Mouse (Mus musculus) G1E (cell line): Measurements from ENCODE around the gene Tomm40. TPM values are rescaled to one million over a fixed set of nuclear protein-coding genes. Genes with fewer than 3 reads are reported as not detected.

Experiments used
- ATAC-seq: 2 replicates; pipeline ENCODE4 v1.8.0; 2016; ENCODE audit warnings: mild to moderate bottlenecking; ENCODE audit not compliant: insufficient number of reproducible peaks, poor library complexity, low FRiP score, severe bottlenecking; ENCODE audit errors: extremely low read depth
- DNase-seq: peaks from one replicate; pipeline ENCODE4 v3.0.0; 2012; ENCODE audit warnings: low spot score
- H3K27me3 ChIP-seq: 2 replicates; pipeline ENCODE4 v1.6.1; 2012; ENCODE audit warnings: mild to moderate bottlenecking, low read length, inconsistent platforms; ENCODE audit not compliant: insufficient read depth
- H3K36me3 ChIP-seq: replicated peaks from 2 replicates; pipeline ENCODE3; 2012; ENCODE audit warnings: mild to moderate bottlenecking, inconsistent platforms
- H3K4me1 ChIP-seq: 2 replicates; pipeline ENCODE4 v1.6.1; 2012; ENCODE audit warnings: low read depth, low read length, inconsistent platforms, mixed read lengths; ENCODE audit not compliant: insufficient read depth
- H3K4me3 ChIP-seq: 2 replicates; pipeline ENCODE4 v1.5.1; 2012; ENCODE audit warnings: low read depth, mild to moderate bottlenecking, inconsistent platforms, low read length, moderate library complexity, mixed read lengths
- H3K9me3 ChIP-seq: replicated peaks from 2 replicates; pipeline ENCODE4 v1.6.1; 2012; ENCODE audit warnings: inconsistent platforms
- CTCF ChIP-seq: IDR thresholded peaks from 2 replicates; pipeline ENCODE4 v1.5.1; 2012; ENCODE audit warnings: low read depth, low read length, inconsistent platforms, mixed read lengths
- GATA1 ChIP-seq: IDR thresholded peaks from 2 replicates; pipeline ENCODE4 v1.6.1; 2012; ENCODE audit warnings: borderline replicate concordance, low read length, inconsistent platforms, mixed read lengths
- GATA2 ChIP-seq: IDR thresholded peaks from 2 replicates; pipeline ENCODE4 v1.6.1; 2012; ENCODE audit warnings: low read depth, low read length, inconsistent platforms, borderline replicate concordance
- POLR2AphosphoS5 ChIP-seq: IDR thresholded peaks from 2 replicates; pipeline ENCODE4 v1.6.1; 2012; ENCODE audit warnings: low read depth, low read length, inconsistent platforms; ENCODE audit not compliant: insufficient replicate concordance
- TAL1 ChIP-seq: conservative IDR thresholded peaks from 2 replicates; pipeline ENCODE4 v1.6.1; 2012; ENCODE audit warnings: low read depth, low read length, inconsistent platforms, mixed read lengths
- polyA plus RNA-seq: library from polyadenylated mRNA; stranded (reverse); fragments of >175 nt; gene quantifications from 2 replicates; pipeline ENCODE4 v1.2.3, GENCODE M21; 2012
- total RNA-seq, 2 experiments: library from RNA; stranded (forward) in 1 of 2; stranded (reverse) in 1 of 2; fragments of 200-1000 nt in 1 of 2; fragments of >200 nt in 1 of 2; fragmentation: Nextera tagmentation in 1 of 2; gene quantifications; 2 replicates each; pipeline ENCODE4 v1.2.3; 2014 to 2017

The Tomm40 gene
- total and polyA plus RNA-seq, 3 experiments, result 49.1 to 377 (median 75.6) TPM

DNA sequence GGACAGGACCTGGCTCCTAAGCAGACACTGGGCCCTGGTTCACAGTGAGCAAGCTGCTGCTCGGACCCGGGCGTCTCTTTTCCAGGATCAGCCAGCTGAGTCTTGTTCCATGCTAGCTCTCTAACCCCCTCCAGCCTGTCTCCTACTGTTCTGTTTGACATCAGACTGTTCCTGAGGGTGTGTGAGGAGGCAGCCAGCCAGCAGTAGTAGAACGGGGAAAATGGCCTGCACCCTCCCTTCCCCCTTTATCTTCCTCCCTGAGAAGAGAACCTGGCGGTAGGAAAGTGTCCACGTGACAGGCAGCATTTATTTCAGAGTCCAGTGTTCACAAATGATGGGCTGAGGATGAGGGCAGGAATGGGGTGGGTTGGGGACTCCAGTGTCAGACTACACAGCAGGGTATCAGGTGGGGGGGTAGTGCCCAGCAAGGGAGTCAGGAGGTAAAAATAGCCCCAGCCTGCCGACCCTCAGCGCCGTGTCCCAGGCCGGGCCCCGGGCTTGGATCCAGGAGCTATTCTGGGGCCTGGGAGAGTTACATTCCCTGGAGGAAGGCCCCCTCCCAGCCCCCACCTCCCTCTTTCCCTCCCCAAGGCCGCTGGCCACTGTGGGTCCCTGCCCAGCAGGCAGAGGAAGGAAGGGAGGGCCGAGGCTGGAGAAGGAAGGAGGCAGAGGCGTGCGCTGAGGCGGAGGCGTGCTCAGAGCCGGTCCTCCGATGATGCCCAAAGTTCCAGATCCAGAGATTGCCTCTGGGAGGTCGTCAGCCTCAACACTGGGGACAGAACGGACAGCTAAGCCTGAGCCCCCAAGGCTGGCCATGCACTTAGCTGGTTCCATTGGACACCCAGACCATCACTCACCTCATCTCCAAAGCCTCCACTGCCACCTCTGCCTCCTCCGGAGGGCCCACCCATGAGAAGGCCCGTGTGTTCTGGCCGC is 40.9 kb upstream of the Tomm40 start:
- DNase-seq (no peak), ATAC-seq (no peak)
- Histone ChIP-seq H3K4me1 (peaks cover 12% of the 10 kb centered on the region), H3K27me3 (peaks cover 19% of the 10 kb centered on the region), H3K36me3 (no peaks in the 10 kb centered on the region), H3K9me3 (0 out of 2 replicates have a peak, but pooled peaks cover 2% of the 10 kb centered on the region), H3K4me3 (no peak overlapping the region)
- TF ChIP-seq CTCF, result no peak

DNA sequence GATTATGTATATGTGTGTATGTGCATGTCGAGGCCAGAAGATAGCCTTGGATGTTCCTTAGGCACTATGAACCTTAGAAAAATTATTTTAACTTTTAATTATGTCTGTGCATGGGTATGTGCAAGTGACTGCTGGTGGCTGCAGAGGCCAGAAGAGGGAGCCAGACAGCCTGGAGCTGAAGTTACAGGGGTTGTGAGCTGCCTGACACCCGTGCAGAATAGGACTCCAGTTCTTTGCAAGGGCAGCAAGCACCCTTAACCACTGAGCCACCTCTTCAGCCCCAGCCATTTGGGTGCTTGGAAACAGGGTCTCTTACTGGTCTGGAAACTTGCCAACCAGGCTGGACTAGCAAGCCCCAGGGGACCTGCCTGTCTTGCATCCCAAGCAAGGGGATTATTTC is 39.8 kb upstream of the Tomm40 start:
- H3K4me3 ChIP-seq, result no peak overlapping the region
- TF ChIP-seq POLR2AphosphoS5, result no peak
- no peak for TF ChIP-seq GATA1
- no peak for TF ChIP-seq GATA2
- no peak for TF ChIP-seq TAL1
- H3K27me3 ChIP-seq, result peaks cover 16% of the 10 kb centered on the region
- no peak for DNase-seq
- no peaks in the 10 kb centered on the region for H3K36me3 ChIP-seq
- no peak for ATAC-seq
- 0 out of 2 replicates have a peak, but pooled peaks cover 2% of the 10 kb centered on the region for H3K9me3 ChIP-seq
- peaks cover 15% of the 10 kb centered on the region for H3K4me1 ChIP-seq

DNA sequence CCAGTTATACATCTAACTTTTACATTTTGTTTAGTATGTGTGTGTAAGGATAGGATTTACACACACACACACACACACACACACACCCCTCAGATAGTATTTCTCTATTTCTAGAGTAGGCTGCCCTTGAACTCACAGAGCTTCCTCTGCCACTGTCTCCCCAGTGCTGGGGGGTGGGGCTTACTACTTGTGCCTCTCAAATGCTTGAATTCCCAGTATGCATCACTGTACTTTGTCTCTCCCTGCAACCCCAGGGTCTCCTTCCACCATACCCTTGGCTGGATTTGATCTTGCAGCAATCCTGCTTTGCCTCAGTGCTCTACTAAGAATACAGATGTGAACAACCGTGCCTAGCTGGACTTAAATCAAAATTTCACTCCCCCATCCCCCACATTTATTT is 38.8 kb upstream of the Tomm40 start:
- DNase-seq, result no peak
- Histone ChIP-seq H3K27me3 (peaks cover 16% of the 10 kb centered on the region), H3K36me3 (no peaks in the 10 kb centered on the region), H3K4me1 (peaks cover 20% of the 10 kb centered on the region), H3K4me3 (no peak overlapping the region), H3K9me3 (0 out of 2 replicates have a peak, but pooled peaks cover 2% of the 10 kb centered on the region)
- ATAC-seq, result no peak
- TF ChIP-seq GATA2 (no peak), POLR2AphosphoS5 (no peak), GATA1 (no peak), TAL1 (no peak), CTCF (no peak)

DNA sequence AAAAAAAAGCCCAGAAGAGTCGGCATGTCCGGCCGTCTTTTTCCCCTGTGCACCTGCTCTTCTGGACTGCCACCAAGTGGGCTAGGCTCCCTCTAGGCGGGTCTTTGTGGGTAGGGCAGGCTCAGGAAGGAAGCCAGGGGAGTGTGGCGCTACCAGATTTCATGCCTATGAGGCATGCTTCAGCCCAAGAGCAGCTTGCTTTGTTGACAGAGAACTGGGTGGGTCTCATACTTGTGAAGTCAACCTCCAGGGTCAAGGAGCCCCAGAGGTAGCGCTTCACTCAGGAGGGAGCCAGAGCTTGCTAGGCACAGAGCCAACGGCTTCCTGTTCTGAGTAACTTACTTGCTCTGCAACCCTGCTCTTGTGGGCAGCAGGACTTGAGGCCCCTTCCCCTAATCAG is 38.3 kb upstream of the Tomm40 start:
- H3K27me3 ChIP-seq, result peaks cover 11% of the 10 kb centered on the region
- TF ChIP-seq CTCF (no peak), TAL1 (no peak), GATA1 (no peak), GATA2 (no peak), POLR2AphosphoS5 (no peak)
- 0 out of 2 replicates have a peak, but pooled peaks cover 2% of the 10 kb centered on the region for H3K9me3 ChIP-seq
- no peaks in the 10 kb centered on the region for H3K36me3 ChIP-seq
- no peak overlapping the region for H3K4me3 ChIP-seq
- no peak for DNase-seq
- ATAC-seq, result no peak
- peaks cover 24% of the 10 kb centered on the region for H3K4me1 ChIP-seq

DNA sequence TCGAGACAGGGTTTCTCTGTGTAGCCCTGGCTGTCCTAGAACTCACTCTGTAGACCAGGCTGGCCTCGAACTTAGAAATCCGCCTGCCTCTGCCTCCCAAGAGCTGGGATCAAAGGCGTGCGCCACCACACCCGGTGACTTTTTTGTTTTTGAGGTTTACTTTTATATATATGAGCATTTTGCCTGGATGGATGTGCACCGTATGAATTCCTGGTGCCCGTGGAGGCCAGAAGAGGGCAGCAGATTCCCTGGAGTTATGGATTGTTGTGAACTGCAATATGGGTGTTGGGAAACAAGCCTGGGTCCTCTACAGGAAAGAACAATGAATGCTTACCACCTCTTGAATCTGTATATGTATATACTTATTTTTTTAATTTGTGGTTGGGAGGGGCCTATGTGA is 37.4 kb upstream of the Tomm40 start:
- Histone ChIP-seq H3K27me3 (peaks cover 11% of the 10 kb centered on the region), H3K9me3 (0 out of 2 replicates have a peak, but pooled peaks cover 2% of the 10 kb centered on the region), H3K4me1 (peaks cover 34% of the 10 kb centered on the region), H3K36me3 (no peaks in the 10 kb centered on the region), H3K4me3 (no peak overlapping the region)
- ATAC-seq, result no peak
- TF ChIP-seq TAL1 (no peak), GATA1 (no peak), CTCF (no peak), GATA2 (no peak), POLR2AphosphoS5 (no peak)
- no peak for DNase-seq

- H3K27me3 ChIP-seq, result peaks cover 5% of the 10 kb centered on the region
Measured at GRCm38 (mm10) chr7:19751070-19751383, 35.8 kb upstream of the Tomm40 start.

More at GRCm38 (mm10) chr7:19751070-19751383, 35.8 kb upstream of the Tomm40 start:
- Histone ChIP-seq H3K36me3 (peaks cover 6% of the 10 kb centered on the region), H3K9me3 (0 out of 2 replicates have a peak, but pooled peaks cover 2% of the 10 kb centered on the region), H3K4me1 (peaks cover 49% of the 10 kb centered on the region), H3K4me3 (no peak overlapping the region)
- no peak for TF ChIP-seq POLR2AphosphoS5
- TF ChIP-seq CTCF, result no peak
- no peak for ATAC-seq
- DNase-seq, result no peak
